Mouse (Mus musculus): ENCODE measurements around the gene Itga9. TPM values are rescaled to one million over a fixed set of nuclear protein-coding genes. Genes with fewer than 3 reads are reported as not detected.

Itga9 gene
- polyA plus RNA-seq, 1 experiment from 2014 or later = 2.8 TPM

DNA sequence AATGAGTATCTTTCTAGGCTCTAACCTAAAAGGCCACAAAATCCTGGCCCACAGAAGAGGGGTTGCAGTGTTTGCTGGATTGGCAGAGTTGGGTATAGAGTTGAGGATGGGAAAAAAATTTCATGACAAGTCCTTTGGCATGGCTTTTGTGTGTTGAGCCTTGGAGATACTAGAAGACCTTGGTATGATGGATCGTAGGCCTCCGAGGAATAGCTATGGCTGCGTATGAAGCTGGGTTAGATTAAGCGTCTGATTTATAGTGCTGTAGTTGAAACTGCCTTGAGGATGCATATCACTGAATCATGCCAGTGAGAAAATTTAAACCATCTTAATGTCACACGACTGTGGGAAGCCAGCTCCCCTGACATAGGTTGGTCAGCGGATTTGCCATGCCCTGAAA lies 114.6 kb downstream of the Itga9 start:
- Histone ChIP-seq H3K4me1 (replicated peaks) (no peaks in the 10 kb centered on the region), H3K9ac (no peak overlapping the region), H3K4me3 (no peak overlapping the region), H3K36me3 (no peaks in the 10 kb centered on the region), H3K27ac (replicated peaks) (no peak overlapping the region), H3K4me2 (no peak overlapping the region), H3K27me3 (no peaks in the 10 kb centered on the region), H3K9me3 (no peaks in the 10 kb centered on the region)
- ATAC-seq (ENCODE audit: low FRiP score, low read depth) = no peak
- 91% methylated on average over 6 of the region's 6 CpGs for WGBS

DNA sequence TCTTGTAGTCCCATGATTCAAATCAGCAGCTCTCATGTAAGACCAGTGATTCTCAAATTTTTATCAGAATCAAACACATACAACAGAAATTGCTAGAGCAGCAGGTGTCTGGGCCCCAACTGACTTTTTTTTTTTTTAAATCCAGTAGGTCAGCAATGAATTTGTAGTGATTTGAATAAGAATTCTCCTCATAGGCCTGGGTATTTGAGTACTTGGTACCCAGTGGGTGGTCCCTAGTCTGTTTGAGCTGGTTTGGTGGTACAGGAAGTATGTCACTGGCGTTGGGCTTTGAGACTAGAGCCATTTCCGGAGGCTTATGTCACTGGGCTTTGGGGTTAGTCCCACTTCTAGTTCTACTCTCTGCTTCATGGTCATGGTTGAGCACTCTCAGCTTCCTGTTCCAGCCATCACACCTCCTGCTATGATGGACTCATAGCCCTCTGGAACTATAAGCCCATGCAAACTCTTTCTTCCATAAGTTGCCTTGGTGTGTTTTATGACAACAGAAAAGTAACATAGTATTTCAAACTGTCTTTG lies 116.4 kb downstream of the Itga9 start:
- Histone ChIP-seq H3K4me2 (no peak overlapping the region), H3K9me3 (no peaks in the 10 kb centered on the region), H3K9ac (no peak overlapping the region), H3K27ac (replicated peaks) (no peak overlapping the region), H3K4me3 (no peak overlapping the region), H3K27me3 (no peaks in the 10 kb centered on the region), H3K4me1 (replicated peaks) (no peaks in the 10 kb centered on the region), H3K36me3 (no peaks in the 10 kb centered on the region)
- ATAC-seq (ENCODE audit: low FRiP score, low read depth) = no peak
- WGBS = 84% methylated on average over 2 of the region's 2 CpGs

DNA sequence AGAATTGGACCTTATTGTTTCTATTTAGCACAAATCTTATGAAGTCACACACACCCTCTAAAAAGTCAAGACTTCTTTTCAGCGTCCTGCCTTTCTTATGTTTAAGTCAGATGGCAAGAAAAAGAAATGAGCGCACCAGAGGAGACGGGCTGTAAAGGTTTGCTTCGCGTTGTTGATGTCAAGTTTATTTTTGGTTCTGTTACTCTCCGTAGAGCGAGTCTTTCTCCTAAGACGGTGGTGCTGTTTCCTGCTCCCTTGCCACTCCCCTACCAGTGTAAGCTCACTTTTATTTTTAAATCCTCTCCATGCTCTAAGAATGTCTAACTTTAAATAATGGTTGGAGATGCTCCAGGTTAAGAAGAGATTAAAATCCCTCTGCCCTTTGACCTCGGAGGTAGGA lies 118.6 kb downstream of the Itga9 start:
- Histone ChIP-seq H3K27ac (replicated peaks) (no peak overlapping the region), H3K9ac (no peak overlapping the region), H3K27me3 (no peaks in the 10 kb centered on the region), H3K36me3 (no peaks in the 10 kb centered on the region), H3K9me3 (no peaks in the 10 kb centered on the region), H3K4me1 (replicated peaks) (no peaks in the 10 kb centered on the region), H3K4me2 (no peak overlapping the region), H3K4me3 (no peak overlapping the region)
- 84% methylated on average over 9 of the region's 9 CpGs for WGBS
- no peak for ATAC-seq (ENCODE audit: low FRiP score, low read depth)

DNA sequence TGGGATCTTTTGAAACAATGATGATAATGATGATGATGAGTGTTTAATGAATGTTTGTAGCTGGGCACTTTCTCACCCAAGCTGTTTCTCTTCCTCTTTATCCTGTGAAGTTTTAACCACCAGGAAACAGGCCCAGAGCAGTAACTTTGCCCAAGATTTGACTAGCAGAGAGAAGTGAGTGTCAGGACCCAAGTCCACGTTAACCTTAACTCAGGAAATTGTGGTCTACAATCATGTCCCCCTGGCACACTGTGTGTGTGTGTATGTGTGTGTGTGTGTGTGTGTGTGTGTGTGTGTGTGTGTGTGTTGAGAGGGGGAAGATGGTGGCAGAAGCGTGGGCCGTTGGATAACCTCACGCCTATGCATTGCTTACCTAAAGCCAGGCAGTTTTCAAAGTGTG lies 120.1 kb downstream of the Itga9 start:
- Histone ChIP-seq H3K27ac (replicated peaks) (no peak overlapping the region), H3K4me3 (no peak overlapping the region), H3K9ac (no peak overlapping the region), H3K4me2 (no peak overlapping the region), H3K9me3 (no peaks in the 10 kb centered on the region), H3K36me3 (no peaks in the 10 kb centered on the region), H3K4me1 (replicated peaks) (no peaks in the 10 kb centered on the region), H3K27me3 (no peaks in the 10 kb centered on the region)
- 84% methylated on average over 3 of the region's 4 CpGs for WGBS
- ATAC-seq (ENCODE audit: low FRiP score, low read depth) = no peak

DNA sequence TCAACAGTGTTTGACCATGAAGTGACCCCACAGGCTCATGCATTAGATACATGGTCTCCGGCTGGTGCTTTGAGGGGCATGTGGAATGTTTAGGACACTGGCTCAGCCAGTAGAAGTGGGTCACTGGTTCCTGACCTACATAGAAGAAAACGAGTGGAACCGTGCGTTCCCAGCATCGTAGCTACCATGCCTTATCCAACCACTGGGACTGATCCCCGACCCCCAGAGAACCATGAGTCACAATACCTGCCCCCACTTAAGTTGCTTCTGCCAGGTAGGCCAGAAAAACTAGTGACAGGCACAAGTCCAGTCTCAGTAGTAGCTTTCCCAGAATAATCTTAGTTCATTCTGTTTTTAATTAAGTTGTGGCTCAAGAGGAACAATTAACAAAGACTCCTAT lies 121.8 kb downstream of the Itga9 start:
- Histone ChIP-seq H3K27me3 (no peaks in the 10 kb centered on the region), H3K4me3 (no peak overlapping the region), H3K27ac (replicated peaks) (no peak overlapping the region), H3K36me3 (no peaks in the 10 kb centered on the region), H3K4me1 (replicated peaks) (no peaks in the 10 kb centered on the region), H3K9ac (no peak overlapping the region), H3K4me2 (no peak overlapping the region), H3K9me3 (no peaks in the 10 kb centered on the region)
- 91% methylated on average over 6 of the region's 6 CpGs for WGBS
- ATAC-seq (ENCODE audit: low FRiP score, low read depth) = no peak

DNA sequence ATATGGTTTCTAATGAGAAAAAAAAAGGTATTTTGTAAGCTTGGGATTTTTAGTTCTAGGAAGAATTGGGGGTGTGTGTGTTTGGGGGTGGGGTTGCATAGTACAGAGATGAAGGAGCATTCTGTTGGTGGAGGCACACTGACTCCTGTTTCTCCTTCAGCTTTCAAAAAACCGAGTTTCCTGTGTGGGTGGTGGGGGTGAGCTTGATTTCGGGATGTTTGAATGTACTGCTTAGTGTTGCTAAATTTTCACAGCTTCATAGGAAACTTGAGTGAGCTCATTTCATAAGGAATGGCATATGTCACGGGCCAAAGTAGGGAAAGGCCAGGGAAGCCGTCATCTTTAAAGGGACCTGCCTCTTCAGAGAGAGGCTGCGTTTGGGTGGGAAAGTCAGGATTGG lies 122.5 kb downstream of the Itga9 start:
- Histone ChIP-seq H3K9me3 (no peaks in the 10 kb centered on the region), H3K4me3 (no peak overlapping the region), H3K4me2 (no peak overlapping the region), H3K9ac (no peak overlapping the region), H3K27me3 (no peaks in the 10 kb centered on the region), H3K4me1 (replicated peaks) (no peaks in the 10 kb centered on the region), H3K27ac (replicated peaks) (no peak overlapping the region), H3K36me3 (no peaks in the 10 kb centered on the region)
- ATAC-seq (ENCODE audit: low FRiP score, low read depth) = no peak
- WGBS = 86% methylated on average over 5 of the region's 5 CpGs

DNA sequence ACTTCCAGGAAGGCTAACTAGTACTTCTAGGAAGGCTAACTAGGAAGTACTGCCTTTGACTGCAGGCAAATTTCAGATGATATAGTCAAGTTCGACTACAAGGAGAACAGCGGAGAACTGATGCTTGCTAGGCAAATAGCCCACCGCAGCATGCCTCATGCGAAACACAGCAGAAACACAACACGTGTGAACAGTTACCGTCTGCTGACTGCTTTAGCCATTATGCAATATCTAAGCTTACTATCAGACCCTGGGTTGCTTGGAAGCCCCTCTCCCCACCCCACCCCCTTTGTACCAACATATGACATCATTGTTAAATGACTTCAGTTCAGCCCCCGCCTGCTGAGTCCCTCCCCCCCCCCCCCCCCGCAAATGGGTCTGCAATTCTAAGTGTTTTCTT lies 123.7 kb downstream of the Itga9 start:
- Histone ChIP-seq H3K9ac (no peak overlapping the region), H3K36me3 (no peaks in the 10 kb centered on the region), H3K27me3 (no peaks in the 10 kb centered on the region), H3K27ac (replicated peaks) (no peak overlapping the region), H3K9me3 (no peaks in the 10 kb centered on the region), H3K4me3 (no peak overlapping the region), H3K4me1 (replicated peaks) (no peaks in the 10 kb centered on the region), H3K4me2 (no peak overlapping the region)
- WGBS = 81% methylated on average over 7 of the region's 8 CpGs
- ATAC-seq (ENCODE audit: low FRiP score, low read depth) = no peak

DNA sequence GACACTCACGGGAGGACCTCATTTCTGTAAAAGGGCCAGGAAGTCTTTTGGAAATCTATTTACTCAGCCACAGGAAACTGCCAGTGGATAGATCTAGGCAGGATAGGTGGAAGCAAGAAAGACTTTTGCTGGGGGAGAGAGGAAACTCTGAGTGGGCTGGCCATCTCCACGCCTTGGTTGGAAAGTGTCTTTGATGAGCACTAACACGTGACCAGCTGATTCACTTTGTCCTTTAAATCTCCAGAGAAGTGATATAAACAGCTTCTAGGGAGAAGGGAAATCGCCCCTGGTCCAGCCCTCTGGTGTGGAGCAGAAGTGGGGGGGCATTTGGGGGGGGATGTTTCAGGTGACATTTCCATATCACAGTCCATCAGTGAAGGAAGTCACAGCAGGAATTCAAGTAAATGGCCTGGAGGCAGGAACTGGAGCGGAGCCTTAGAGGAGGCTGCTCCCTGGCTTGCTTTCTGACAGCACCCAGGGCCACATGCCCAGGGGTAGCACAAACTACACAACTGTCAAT lies 124.4 kb downstream of the Itga9 start:
- Histone ChIP-seq H3K36me3 (no peaks in the 10 kb centered on the region), H3K4me1 (replicated peaks) (no peaks in the 10 kb centered on the region), H3K9me3 (no peaks in the 10 kb centered on the region), H3K4me3 (no peak overlapping the region), H3K9ac (no peak overlapping the region), H3K27me3 (no peaks in the 10 kb centered on the region), H3K4me2 (no peak overlapping the region), H3K27ac (replicated peaks) (no peak overlapping the region)
- 59% methylated on average over 5 of the region's 5 CpGs for WGBS
- ATAC-seq (ENCODE audit: low FRiP score, low read depth) = no peak

DNA sequence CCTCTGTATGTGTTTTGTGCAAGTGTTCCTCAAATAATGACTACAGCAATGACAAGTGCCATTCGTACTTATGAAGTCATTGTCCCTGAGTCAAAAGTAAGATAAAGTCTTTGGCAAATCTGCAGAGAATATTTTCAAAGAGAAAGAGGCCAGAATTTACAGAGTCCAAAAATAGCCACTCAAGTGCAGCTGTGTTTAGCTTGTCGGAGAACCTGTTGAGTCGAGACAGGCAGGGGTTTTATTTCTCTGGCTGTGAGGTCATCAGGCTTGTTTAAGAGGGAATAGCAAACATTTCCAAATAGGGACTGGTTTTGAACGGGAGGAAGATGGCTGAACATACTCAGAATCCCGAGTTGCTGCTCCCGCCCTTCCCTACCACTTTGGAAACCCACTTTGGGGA lies 125.2 kb downstream of the Itga9 start:
- Histone ChIP-seq H3K4me3 (no peak overlapping the region), H3K36me3 (no peaks in the 10 kb centered on the region), H3K27ac (replicated peaks) (no peak overlapping the region), H3K9ac (no peak overlapping the region), H3K4me1 (replicated peaks) (no peaks in the 10 kb centered on the region), H3K9me3 (no peaks in the 10 kb centered on the region), H3K27me3 (no peaks in the 10 kb centered on the region), H3K4me2 (no peak overlapping the region)
- 89% methylated on average over 6 of the region's 6 CpGs for WGBS
- no peak for ATAC-seq (ENCODE audit: low FRiP score, low read depth)

DNA sequence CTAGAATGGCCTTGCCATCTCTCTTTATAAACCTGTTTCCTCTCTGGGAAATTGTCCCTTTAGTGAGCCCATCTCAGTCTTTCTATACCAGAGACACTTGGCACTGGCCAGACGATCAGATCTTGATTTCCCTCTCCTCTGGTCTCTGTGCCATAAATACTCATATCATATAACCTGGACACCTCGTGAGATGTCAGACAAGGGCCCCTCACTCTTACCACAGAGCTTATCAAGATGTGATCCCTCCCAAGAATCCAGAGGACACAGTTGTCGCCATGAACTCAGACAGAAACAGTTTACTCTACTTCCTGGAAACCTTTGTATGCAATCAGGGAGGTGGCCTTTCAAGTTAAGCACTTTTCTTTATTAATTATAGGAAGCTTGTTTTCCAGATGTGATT lies 127.1 kb downstream of the Itga9 start:
- ATAC-seq (ENCODE audit: low FRiP score, low read depth) = no peak
- H3K4me2 ChIP-seq = no peak overlapping the region
- H3K27me3 ChIP-seq = no peaks in the 10 kb centered on the region
- no peaks in the 10 kb centered on the region for H3K4me1 ChIP-seq (replicated peaks)
- 91% methylated on average over 3 of the region's 3 CpGs for WGBS
- no peak overlapping the region for H3K9ac ChIP-seq
- H3K4me3 ChIP-seq = no peak overlapping the region
- H3K27ac ChIP-seq (replicated peaks) = no peak overlapping the region
- H3K36me3 ChIP-seq = no peaks in the 10 kb centered on the region
- no peaks in the 10 kb centered on the region for H3K9me3 ChIP-seq

DNA sequence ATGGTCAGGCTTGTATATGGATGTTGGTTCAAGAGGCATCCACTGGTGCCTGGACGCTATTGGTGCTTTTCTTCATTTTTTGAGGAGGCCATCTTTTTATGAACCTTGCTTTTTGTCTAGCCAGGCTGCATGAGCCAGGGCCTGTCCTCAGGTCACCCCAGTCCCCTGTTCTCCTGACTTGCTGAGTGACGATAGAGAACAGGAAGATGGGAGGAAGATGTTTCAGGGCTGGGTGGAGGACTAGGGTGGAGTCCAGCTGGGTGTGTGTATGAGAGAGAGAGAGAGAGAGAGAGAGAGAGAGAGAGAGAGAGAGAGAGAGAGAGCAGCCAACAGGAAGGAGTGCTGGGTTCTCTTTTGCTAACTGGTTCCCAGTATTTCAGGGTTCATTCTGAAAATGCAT lies 130.6 kb downstream of the Itga9 start:
- Histone ChIP-seq H3K4me2 (no peak overlapping the region), H3K36me3 (no peaks in the 10 kb centered on the region), H3K4me3 (no peak overlapping the region), H3K4me1 (replicated peaks) (no peaks in the 10 kb centered on the region), H3K27me3 (no peaks in the 10 kb centered on the region), H3K9ac (no peak overlapping the region), H3K9me3 (no peaks in the 10 kb centered on the region), H3K27ac (replicated peaks) (no peak overlapping the region)
- 91% methylated on average over 2 of the region's 2 CpGs for WGBS
- no peak for ATAC-seq (ENCODE audit: low FRiP score, low read depth)

DNA sequence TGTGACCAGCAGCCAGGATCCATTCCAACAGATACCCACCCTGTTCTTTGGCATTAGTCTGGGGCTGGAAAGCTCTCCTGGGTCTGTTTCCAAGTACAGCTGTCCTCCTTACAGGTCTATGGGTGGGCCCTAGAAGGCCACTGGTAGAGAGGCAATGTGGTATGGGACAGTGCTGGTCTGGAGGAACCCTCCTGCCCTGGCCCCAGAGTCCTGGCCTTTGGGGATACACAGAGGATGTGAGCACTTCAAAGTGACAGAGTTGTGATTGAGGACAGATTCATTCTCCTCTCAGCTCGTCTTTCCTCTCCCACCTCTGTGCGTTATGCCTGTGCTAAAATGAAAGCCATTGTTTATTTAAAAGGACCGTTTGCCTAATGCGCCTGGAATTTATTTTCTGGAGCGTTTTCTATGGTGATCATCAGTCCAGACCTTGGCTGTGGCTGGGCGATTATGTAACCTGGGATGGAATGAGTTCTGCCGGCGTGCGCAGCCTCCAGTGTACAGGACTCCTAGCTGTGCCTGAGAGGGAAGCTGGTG lies 131.2 kb downstream of the Itga9 start:
- WGBS = 67% methylated on average over 9 of the region's 9 CpGs
- no peak overlapping the region for H3K4me2 ChIP-seq
- H3K27me3 ChIP-seq = no peaks in the 10 kb centered on the region
- no peaks in the 10 kb centered on the region for H3K36me3 ChIP-seq
- no peak; the same call in 1 of the 2 replicates for ATAC-seq (ENCODE audit: low FRiP score, low read depth)
- no peak overlapping the region for H3K27ac ChIP-seq (replicated peaks)
- H3K4me3 ChIP-seq = no peak overlapping the region
- H3K9me3 ChIP-seq = no peaks in the 10 kb centered on the region
- H3K4me1 ChIP-seq (replicated peaks) = no peaks in the 10 kb centered on the region
- no peak overlapping the region for H3K9ac ChIP-seq

DNA sequence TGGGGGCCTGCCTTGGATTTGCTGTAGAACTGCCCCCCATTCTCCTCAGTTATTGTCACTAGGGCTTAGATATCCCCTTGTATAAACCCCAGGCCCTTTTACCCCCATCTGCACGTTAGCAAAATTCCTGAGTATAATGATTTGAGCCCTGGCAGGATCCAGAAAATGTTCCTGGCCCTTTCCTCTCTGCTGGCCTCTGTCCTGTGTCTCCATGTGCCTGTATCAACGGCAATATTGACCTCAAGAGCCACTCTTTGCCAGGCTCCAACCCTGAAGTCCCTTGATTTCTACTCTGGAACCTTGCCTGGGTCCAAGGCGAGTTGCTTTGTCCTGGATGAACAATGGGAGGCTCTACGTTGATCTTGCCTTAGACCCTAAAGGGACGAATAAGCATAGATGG lies 131.8 kb downstream of the Itga9 start:
- Histone ChIP-seq H3K9ac (no peak overlapping the region), H3K4me1 (replicated peaks) (no peaks in the 10 kb centered on the region), H3K27ac (replicated peaks) (no peak overlapping the region), H3K36me3 (no peaks in the 10 kb centered on the region), H3K4me2 (no peak overlapping the region), H3K27me3 (no peaks in the 10 kb centered on the region), H3K9me3 (no peaks in the 10 kb centered on the region), H3K4me3 (no peak overlapping the region)
- no peak for ATAC-seq (ENCODE audit: low FRiP score, low read depth)
- 79% methylated on average over 5 of the region's 5 CpGs for WGBS
